Mouse (Mus musculus) bone marrow, adult 2 months (tissue): ENCODE measurements around the gene Kifap3.

Source experiments
- CTCF ChIP-seq: fragments of 200-500 bp; IDR thresholded peaks from 2 replicates; pipeline ENCODE4 v1.5.1; 2011; ENCODE audit warnings: low read length, control low read depth; ENCODE audit not compliant: control insufficient read depth, insufficient read depth
- POLR2A ChIP-seq: fragments of 200-500 bp; IDR thresholded peaks from 2 replicates; pipeline ENCODE4 v1.6.1; 2011; ENCODE audit warnings: low read depth, mild to moderate bottlenecking, control low read depth, low read length, borderline replicate concordance; ENCODE audit not compliant: control insufficient read depth

- TF ChIP-seq POLR2A (no peak), CTCF (no peak)
Measured at GRCm38 (mm10) chr1:163898291-163898764, 118.9 kb downstream of the Kifap3 start.
